Mouse (Mus musculus): ENCODE results near the gene Eri3. TPM values are rescaled to one million over a fixed set of nuclear protein-coding genes. Genes with fewer than 3 reads are reported as not detected.

Gene Eri3
- polyA plus RNA-seq, 1 experiment, result 187 TPM

GRCm38 (mm10) chr4:117585995-117586394 lies 35.8 kb downstream of the Eri3 start:
- TF ChIP-seq POLR2A (IDR thresholded peaks at IDR 0.05; ENCODE audit: borderline replicate concordance, extremely low read depth, insufficient read depth, insufficient read length, poor library complexity, severe bottlenecking) (no peak), CTCF (IDR thresholded peaks at IDR 0.05; ENCODE audit: borderline replicate concordance, extremely low read depth, insufficient read depth, insufficient read length) (no peak)
- no peak for DNase-seq (ENCODE audit: low read depth)

GRCm38 (mm10) chr4:117587447-117587846 lies 37.3 kb downstream of the Eri3 start:
- peak; percentile 66 for DNase-seq (ENCODE audit: low read depth)

DNA sequence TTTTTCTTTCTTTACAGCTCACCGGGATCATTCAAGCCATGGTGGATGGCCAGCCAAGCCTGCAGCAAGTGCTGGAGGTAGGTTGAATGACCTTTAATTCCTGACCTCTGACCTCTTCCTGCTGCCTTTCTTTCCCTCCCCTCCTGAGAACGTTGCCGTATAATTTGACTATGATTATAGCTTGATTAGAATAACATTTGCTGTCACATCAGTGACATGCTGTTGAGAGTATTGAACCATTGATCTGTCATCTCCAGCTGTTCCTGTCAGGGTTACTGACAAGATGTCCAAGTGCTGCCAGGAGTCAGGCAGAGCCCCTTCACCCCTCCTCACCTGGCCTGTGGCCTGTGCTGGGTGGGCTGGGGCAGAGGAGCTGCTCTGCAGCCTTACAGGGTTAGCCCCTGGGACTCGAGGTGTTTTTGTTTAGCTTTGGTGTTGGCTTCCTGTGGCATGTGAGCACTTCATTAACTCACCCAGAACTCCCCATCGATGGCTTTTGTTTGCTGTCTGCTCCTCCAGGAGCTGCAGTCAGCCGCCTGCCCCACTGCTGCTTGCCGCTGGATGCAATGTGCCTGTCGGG lies 39.0 kb downstream of the Eri3 start:
- TF ChIP-seq POLR2A (IDR thresholded peaks at IDR 0.05; ENCODE audit: borderline replicate concordance, extremely low read depth, insufficient read depth, insufficient read length, poor library complexity, severe bottlenecking) (no peak), CTCF (IDR thresholded peaks at IDR 0.05; ENCODE audit: borderline replicate concordance, extremely low read depth, insufficient read depth, insufficient read length) (no peak)
- DNase-seq (ENCODE audit: low read depth), result no peak

More at GRCm38 (mm10) chr4:117587447-117587846, 37.3 kb downstream of the Eri3 start:
- no peak for TF ChIP-seq POLR2A (IDR thresholded peaks at IDR 0.05; ENCODE audit: borderline replicate concordance, extremely low read depth, insufficient read depth, insufficient read length, poor library complexity, severe bottlenecking)
- peak; percentile 50; the same call in 1 of the 2 replicates for TF ChIP-seq CTCF (IDR thresholded peaks at IDR 0.05; ENCODE audit: borderline replicate concordance, extremely low read depth, insufficient read depth, insufficient read length)

GRCm38 (mm10) chr4:117590781-117591180 lies 40.6 kb downstream of the Eri3 start:
- no peak for DNase-seq (ENCODE audit: low read depth)
- TF ChIP-seq POLR2A (IDR thresholded peaks at IDR 0.05; ENCODE audit: borderline replicate concordance, extremely low read depth, insufficient read depth, insufficient read length, poor library complexity, severe bottlenecking), result no peak
- TF ChIP-seq CTCF (IDR thresholded peaks at IDR 0.05; ENCODE audit: borderline replicate concordance, extremely low read depth, insufficient read depth, insufficient read length), result no peak

DNA sequence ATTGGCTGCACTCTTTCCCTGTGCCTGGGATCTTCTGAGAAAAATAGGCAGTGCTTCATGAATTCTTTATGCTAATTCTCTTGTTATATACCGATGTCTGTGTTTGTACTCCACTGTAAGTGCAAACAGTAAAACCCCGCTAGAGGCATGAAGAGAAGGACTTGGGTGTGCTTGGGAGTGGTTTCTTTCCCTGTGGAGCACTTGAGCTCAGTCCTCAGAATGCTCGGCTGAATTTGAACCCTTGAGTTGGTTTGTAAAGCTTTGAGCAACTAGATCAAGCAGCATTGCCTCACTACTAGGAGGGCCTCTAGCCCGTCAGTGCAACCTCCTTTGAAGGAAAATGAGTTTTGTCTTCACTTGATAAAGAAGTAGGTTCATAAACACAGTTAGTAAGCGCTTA lies 42.0 kb downstream of the Eri3 start:
- DNase-seq (ENCODE audit: low read depth), result no peak
- TF ChIP-seq CTCF (IDR thresholded peaks at IDR 0.05; ENCODE audit: borderline replicate concordance, extremely low read depth, insufficient read depth, insufficient read length), result no peak

GRCm38 (mm10) chr4:117595293-117595692 lies 45.1 kb downstream of the Eri3 start:
- DNase-seq (ENCODE audit: low read depth), result peak; percentile 36
- TF ChIP-seq POLR2A (IDR thresholded peaks at IDR 0.05; ENCODE audit: borderline replicate concordance, extremely low read depth, insufficient read depth, insufficient read length, poor library complexity, severe bottlenecking) (no peak), CTCF (IDR thresholded peaks at IDR 0.05; ENCODE audit: borderline replicate concordance, extremely low read depth, insufficient read depth, insufficient read length) (no peak)

DNA sequence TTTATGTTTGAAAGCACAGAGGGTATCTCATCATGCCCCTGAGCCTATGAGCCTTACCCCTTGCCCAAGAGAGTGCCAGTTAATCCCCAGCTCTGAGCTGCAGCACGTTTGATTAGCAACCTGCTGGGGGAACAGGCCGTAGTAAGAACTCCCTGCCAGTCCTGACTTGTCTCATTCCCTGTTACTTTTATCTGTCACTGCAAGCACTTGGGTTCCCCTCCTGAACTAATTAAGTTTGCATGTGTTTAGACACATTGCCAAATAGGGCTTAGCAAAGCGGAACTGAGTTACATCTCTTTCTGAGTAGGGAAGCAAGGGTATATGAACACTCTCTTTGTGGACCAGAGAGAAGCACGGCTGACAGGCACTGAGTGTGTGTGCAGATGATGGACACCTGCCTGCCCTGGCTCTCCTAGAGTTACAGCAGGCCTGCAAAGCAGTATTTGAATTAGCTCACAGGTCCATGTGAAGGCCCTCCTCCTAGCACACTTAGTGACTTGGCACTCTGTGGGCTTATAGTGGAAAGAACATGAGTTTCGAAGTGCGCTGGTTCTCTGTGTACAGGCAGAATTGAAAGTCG lies 49.9 kb downstream of the Eri3 start:
- DNase-seq (ENCODE audit: low read depth), result peak; percentile 72
- TF ChIP-seq CTCF (IDR thresholded peaks at IDR 0.05; ENCODE audit: borderline replicate concordance, extremely low read depth, insufficient read depth, insufficient read length), result no peak
- TF ChIP-seq POLR2A (IDR thresholded peaks at IDR 0.05; ENCODE audit: borderline replicate concordance, extremely low read depth, insufficient read depth, insufficient read length, poor library complexity, severe bottlenecking), result no peak

DNA sequence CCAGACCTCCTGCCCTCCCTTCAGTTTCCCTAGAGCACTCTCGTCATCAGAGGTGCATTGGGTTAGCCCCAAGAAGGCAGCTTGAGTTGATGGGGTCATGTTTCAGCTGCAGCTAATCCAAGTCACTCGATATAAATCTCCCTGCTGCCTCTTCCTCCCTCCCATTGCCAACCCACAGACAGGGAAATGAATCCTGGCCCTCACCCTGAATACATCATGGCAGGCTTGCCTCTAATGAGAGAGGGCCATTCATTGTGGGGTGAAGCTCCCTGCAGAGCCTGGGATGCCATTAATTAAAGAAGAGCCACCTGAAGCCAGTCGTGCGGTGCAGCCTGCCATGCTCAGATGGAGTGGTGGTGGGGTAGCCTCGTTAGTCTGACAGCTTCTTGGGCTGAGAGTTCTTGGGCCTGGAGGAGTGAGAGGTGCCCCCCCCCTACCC lies 51.2 kb downstream of the Eri3 start:
- TF ChIP-seq CTCF (IDR thresholded peaks at IDR 0.05; ENCODE audit: borderline replicate concordance, extremely low read depth, insufficient read depth, insufficient read length) (no peak), POLR2A (IDR thresholded peaks at IDR 0.05; ENCODE audit: borderline replicate concordance, extremely low read depth, insufficient read depth, insufficient read length, poor library complexity, severe bottlenecking) (no peak)
- DNase-seq (ENCODE audit: low read depth), result peak; percentile 79

- DNase-seq (ENCODE audit: low read depth), result peak; percentile 79
- no peak for TF ChIP-seq CTCF (IDR thresholded peaks at IDR 0.05; ENCODE audit: borderline replicate concordance, extremely low read depth, insufficient read depth, insufficient read length)
- TF ChIP-seq POLR2A (IDR thresholded peaks at IDR 0.05; ENCODE audit: borderline replicate concordance, extremely low read depth, insufficient read depth, insufficient read length, poor library complexity, severe bottlenecking), result no peak
Observed at GRCm38 (mm10) chr4:117605099-117605953, 55.2 kb downstream of the Eri3 start.

GRCm38 (mm10) chr4:117605954-117606227 lies 55.7 kb downstream of the Eri3 start:
- DNase-seq (ENCODE audit: low read depth), result no peak
- no peak for TF ChIP-seq CTCF (IDR thresholded peaks at IDR 0.05; ENCODE audit: borderline replicate concordance, extremely low read depth, insufficient read depth, insufficient read length)
- TF ChIP-seq POLR2A (IDR thresholded peaks at IDR 0.05; ENCODE audit: borderline replicate concordance, extremely low read depth, insufficient read depth, insufficient read length, poor library complexity, severe bottlenecking), result no peak

- DNase-seq (ENCODE audit: low read depth), result no peak
- no peak for TF ChIP-seq CTCF (IDR thresholded peaks at IDR 0.05; ENCODE audit: borderline replicate concordance, extremely low read depth, insufficient read depth, insufficient read length)
- no peak for TF ChIP-seq POLR2A (IDR thresholded peaks at IDR 0.05; ENCODE audit: borderline replicate concordance, extremely low read depth, insufficient read depth, insufficient read length, poor library complexity, severe bottlenecking)
Observed at GRCm38 (mm10) chr4:117606831-117607610, 56.9 kb downstream of the Eri3 start.
